Mouse (Mus musculus): ENCODE results near the gene E2f2.

GRCm38 (mm10) chr4:136144126-136144926 is 27.9 kb upstream of the E2f2 start:
- TF ChIP-seq CTCF (IDR thresholded peaks at IDR 0.05) = no peak
- peak; percentile 91 for TF ChIP-seq POLR2A (IDR thresholded peaks at IDR 0.05; ENCODE audit: insufficient read depth, low read depth, low read length)
